Mouse (Mus musculus) erythroblast, embryonic 14.5 days (primary cell): Measurements from ENCODE around the gene Ackr4. TPM values are rescaled to one million over a fixed set of nuclear protein-coding genes. Genes with fewer than 3 reads are reported as not detected.

ENCODE experiments used
- H3K27me3 ChIP-seq: 2 replicates; pipeline ENCODE4 v1.6.1; 2012; ENCODE audit warnings: inconsistent platforms; ENCODE audit not compliant: control insufficient read depth
- H3K36me3 ChIP-seq: 2 replicates; pipeline ENCODE4 v1.6.1; 2012; ENCODE audit warnings: mild to moderate bottlenecking, inconsistent platforms; ENCODE audit not compliant: control insufficient read depth
- H3K4me1 ChIP-seq: 2 replicates; pipeline ENCODE4 v1.6.1; 2012; ENCODE audit warnings: inconsistent platforms; ENCODE audit not compliant: control insufficient read depth
- H3K4me3 ChIP-seq: replicated peaks from 2 replicates; pipeline ENCODE3; 2012; ENCODE audit warnings: moderate library complexity, mild to moderate bottlenecking, inconsistent platforms
- H3K9me3 ChIP-seq: 2 replicates; pipeline ENCODE4 v1.6.1; 2012; ENCODE audit warnings: low read length, inconsistent platforms, mixed read lengths; ENCODE audit not compliant: control insufficient read depth
- GATA1 ChIP-seq: IDR thresholded peaks from 2 replicates; pipeline ENCODE4 v1.6.1; 2012; ENCODE audit warnings: low read length, inconsistent platforms, mixed read lengths
- TAL1 ChIP-seq: IDR thresholded peaks from 3 replicates; pipeline ENCODE4 v1.6.1; 2012; ENCODE audit warnings: low read length, inconsistent platforms, mixed read lengths
- polyA plus RNA-seq: library from polyadenylated mRNA; stranded (reverse); fragments of >175 nt; gene quantifications from 2 replicates; pipeline ENCODE4 v1.2.3, GENCODE M21; 2012

Gene Ackr4
- polyA plus RNA-seq, 1 experiment = not detected

DNA sequence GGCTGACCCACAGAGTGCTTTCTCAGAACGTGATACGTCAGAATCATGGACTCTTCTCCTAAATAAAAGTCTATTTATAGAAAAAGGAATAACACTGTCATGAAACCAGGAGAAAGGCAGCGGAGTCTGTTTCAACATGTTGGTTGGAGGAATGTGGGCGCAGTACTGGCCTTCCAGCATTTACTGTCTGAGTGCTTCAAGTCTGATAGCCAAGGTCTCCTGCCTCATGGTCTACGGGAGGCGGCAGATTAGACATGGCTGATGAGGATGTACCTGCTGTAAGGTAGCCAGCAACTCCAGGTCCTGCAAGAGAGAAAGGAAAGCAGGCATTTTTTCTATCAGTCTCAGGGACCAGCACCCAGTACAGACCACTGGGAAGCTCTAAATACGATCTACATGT is 25.4 kb upstream of the Ackr4 start:
- Histone ChIP-seq H3K27me3 (no peaks in the 10 kb centered on the region), H3K4me1 (no peaks in the 10 kb centered on the region), H3K9me3 (no peaks in the 10 kb centered on the region), H3K4me3 (no peak overlapping the region), H3K36me3 (peaks cover 51% of the 10 kb centered on the region)
- TF ChIP-seq TAL1 (no peak), GATA1 (no peak)

DNA sequence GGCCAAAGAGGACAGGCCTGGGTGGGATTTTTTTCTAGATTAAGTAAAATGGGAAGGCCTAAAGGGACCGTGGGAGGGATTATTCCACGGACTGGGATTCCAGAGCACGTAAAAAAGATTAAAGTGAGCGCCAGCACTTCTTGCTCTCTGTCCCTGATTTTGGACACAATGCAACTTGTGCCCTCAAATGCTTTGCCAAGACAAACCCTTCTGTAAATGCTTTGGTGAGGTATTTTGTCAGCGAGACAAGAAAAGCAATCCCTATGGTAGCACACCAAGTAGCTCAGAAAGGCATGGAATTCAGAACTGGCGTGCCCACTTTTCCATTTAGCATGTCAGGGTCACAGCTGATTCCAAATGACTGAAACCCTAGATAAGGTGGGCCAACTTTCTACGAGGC is 22.2 kb upstream of the Ackr4 start:
- Histone ChIP-seq H3K4me3 (no peak overlapping the region), H3K27me3 (no peaks in the 10 kb centered on the region), H3K36me3 (peaks cover 28% of the 10 kb centered on the region), H3K4me1 (no peaks in the 10 kb centered on the region), H3K9me3 (no peaks in the 10 kb centered on the region)
- TF ChIP-seq TAL1 (no peak), GATA1 (no peak)

- TF ChIP-seq TAL1 = no peak
- TF ChIP-seq GATA1 = no peak
- Histone ChIP-seq H3K4me1 (no peaks in the 10 kb centered on the region), H3K4me3 (no peak overlapping the region), H3K9me3 (no peaks in the 10 kb centered on the region), H3K36me3 (peaks cover 11% of the 10 kb centered on the region), H3K27me3 (no peaks in the 10 kb centered on the region)
These were observed 19.9 kb upstream of the Ackr4 start for GRCm38 (mm10) chr9:104146683-104147082.

GRCm38 (mm10) chr9:104144314-104144996 is 17.7 kb upstream of the Ackr4 start:
- Histone ChIP-seq H3K27me3 (no peaks in the 10 kb centered on the region), H3K4me1 (no peaks in the 10 kb centered on the region)
- TF ChIP-seq GATA1 = 0 out of 2 replicates have a peak, but pooled peaks have one; percentile 5
- no peak for TF ChIP-seq TAL1

DNA sequence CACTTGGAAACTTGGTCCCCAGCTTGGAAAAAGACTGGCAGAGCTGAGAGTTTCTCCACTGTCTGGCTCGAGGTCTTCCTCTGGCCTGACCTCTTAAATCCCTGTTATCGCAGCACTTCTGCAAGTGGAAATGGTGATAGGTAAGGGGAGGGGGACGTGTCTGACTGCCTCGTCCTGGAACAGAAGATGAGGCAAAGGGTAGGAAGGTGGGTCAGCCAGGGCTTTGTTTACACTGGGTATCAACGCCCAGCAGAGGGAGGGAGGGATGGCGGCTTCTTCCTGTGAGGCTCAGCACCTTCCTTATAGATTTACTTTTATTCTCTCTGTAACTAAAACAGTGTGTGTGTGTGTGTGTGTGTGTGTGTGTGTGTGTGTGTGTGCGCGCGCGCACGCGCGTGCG is 16.1 kb upstream of the Ackr4 start:
- TF ChIP-seq TAL1 = no peak
- TF ChIP-seq GATA1 = no peak
- Histone ChIP-seq H3K4me3 (no peak overlapping the region), H3K27me3 (no peaks in the 10 kb centered on the region), H3K36me3 (no peaks in the 10 kb centered on the region), H3K4me1 (no peaks in the 10 kb centered on the region), H3K9me3 (no peaks in the 10 kb centered on the region)

More at GRCm38 (mm10) chr9:104144314-104144996, 17.7 kb upstream of the Ackr4 start:
- H3K4me3 ChIP-seq = no peak overlapping the region
- H3K36me3 ChIP-seq = no peaks in the 10 kb centered on the region
- no peaks in the 10 kb centered on the region for H3K9me3 ChIP-seq

GRCm38 (mm10) chr9:104140351-104140750 is 13.6 kb upstream of the Ackr4 start:
- H3K4me1 ChIP-seq = no peaks in the 10 kb centered on the region
- H3K4me3 ChIP-seq = no peak overlapping the region
- H3K36me3 ChIP-seq = no peaks in the 10 kb centered on the region
- H3K27me3 ChIP-seq = no peaks in the 10 kb centered on the region
- no peaks in the 10 kb centered on the region for H3K9me3 ChIP-seq
- no peak for TF ChIP-seq TAL1
- no peak for TF ChIP-seq GATA1

GRCm38 (mm10) chr9:104130141-104130755 is 3.5 kb upstream of the Ackr4 start:
- Histone ChIP-seq H3K36me3 (no peaks in the 10 kb centered on the region; the same call in 1 of the 2 replicates), H3K27me3 (no peaks in the 10 kb centered on the region), H3K9me3 (no peaks in the 10 kb centered on the region), H3K4me3 (no peak overlapping the region), H3K4me1 (no peaks in the 10 kb centered on the region)
- TF ChIP-seq GATA1 (no peak), TAL1 (no peak)

GRCm38 (mm10) chr9:104128110-104128509 is 1.4 kb upstream of the Ackr4 start:
- no peak overlapping the region for H3K4me3 ChIP-seq
- H3K27me3 ChIP-seq = no peaks in the 10 kb centered on the region
- TF ChIP-seq GATA1 (no peak), TAL1 (no peak)
- H3K36me3 ChIP-seq = peaks cover 4% of the 10 kb centered on the region; the same call in 1 of the 2 replicates
- no peaks in the 10 kb centered on the region for H3K4me1 ChIP-seq
- H3K9me3 ChIP-seq = no peaks in the 10 kb centered on the region

DNA sequence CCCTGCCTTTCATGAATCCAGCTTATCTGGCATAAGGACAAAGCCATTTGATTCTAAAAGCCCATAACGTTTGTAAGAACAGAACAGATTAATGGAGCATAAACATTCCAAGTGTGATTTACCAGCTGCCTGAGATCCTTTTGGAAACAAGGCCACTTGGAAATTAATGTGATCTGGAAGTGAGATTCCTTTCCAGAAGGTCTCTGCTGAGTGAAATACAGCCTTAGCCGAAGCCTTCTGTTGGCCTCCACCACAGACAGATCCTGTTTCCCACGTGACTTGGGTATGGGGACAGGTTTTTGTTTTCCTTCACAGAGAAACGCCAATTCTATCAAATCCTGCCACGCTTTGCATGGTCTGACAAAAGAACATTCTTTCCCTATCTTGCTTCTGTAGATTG is 3.1 kb downstream of the Ackr4 start:
- Histone ChIP-seq H3K4me3 (no peak overlapping the region), H3K4me1 (no peaks in the 10 kb centered on the region), H3K9me3 (no peaks in the 10 kb centered on the region), H3K36me3 (peaks cover 8% of the 10 kb centered on the region; the same call in 1 of the 2 replicates), H3K27me3 (no peaks in the 10 kb centered on the region)
- TF ChIP-seq GATA1 = no peak
- TF ChIP-seq TAL1 = no peak
